In genomic region chr14:111680271-111680670, GRCm38 (mm10) we compare ENCODE assay signal across 9 mouse cellular contexts. TPM values are rescaled to one million over a fixed set of nuclear protein-coding genes. Genes with fewer than 3 reads are reported as not detected.
DNase-seq lines count a peak whose midpoint lies in the region; ATAC-seq and TF ChIP-seq lines count a peak whose summit lies in the region.
"Had no signal": no experiment of that assay in that cellular context is flagged by ENCODE, and none has a peak within 500 bp of the region (broad histone marks: within the 10 kb centered on the region; RNA-seq: fewer than 3 reads in every experiment).

No protein-coding gene starts in this region.

- H3K4me1 ChIP-seq in heart, embryonic 15.5 days (replicated peaks), result peaks cover 24% of the 10 kb centered on the region
- peaks cover 1% of the 10 kb centered on the region; the same call in 1 of the 2 replicates for H3K4me1 ChIP-seq in heart, adult 2 months (ENCODE audit: control insufficient read depth, insufficient read depth, low read length)
- H3K4me1 ChIP-seq in embryonic facial prominence, embryonic 15.5 days, result peaks cover 17% of the 10 kb centered on the region
- H3K4me1 ChIP-seq in limb, embryonic 15.5 days, result peaks cover 23% of the 10 kb centered on the region

- no peak overlapping the region for H3K27ac ChIP-seq in heart, embryonic 15.5 days
- no peak overlapping the region for H3K27ac ChIP-seq in heart, adult 2 months
- no peak overlapping the region for H3K27ac ChIP-seq in embryonic facial prominence, embryonic 15.5 days (replicated peaks)
- no peak overlapping the region for H3K27ac ChIP-seq in limb, embryonic 15.5 days

- TF ChIP-seq CTCF in heart, adult 2 months (IDR thresholded peaks at IDR 0.05), result no peak

- peak overlapping the region; percentile 92; the same call in 1 of the 2 replicates for H3K4me2 ChIP-seq in heart, embryonic 15.5 days
- H3K4me2 ChIP-seq in embryonic facial prominence, embryonic 15.5 days (replicated peaks), result peak overlapping the region; percentile 94; the same call in 1 of the 2 replicates
- H3K4me2 ChIP-seq in limb, embryonic 15.5 days, result no peak overlapping the region

- no peak overlapping the region for H3K9ac ChIP-seq in heart, embryonic 15.5 days
- no peak overlapping the region for H3K9ac ChIP-seq in heart, adult 2 months (ENCODE audit: low read depth, low read length)
- no peak overlapping the region for H3K9ac ChIP-seq in embryonic facial prominence, embryonic 15.5 days
- H3K9ac ChIP-seq in limb, embryonic 15.5 days, result no peak overlapping the region

- no peak for DNase-seq in heart, adult 2 months
- peak; percentile 15 to 25 for DNase-seq in cerebellum, postnatal 14 days
- DNase-seq in frontal cortex, postnatal 14 days (ENCODE audit: low spot score in 2 of 2), result no peak
- DNase-seq in T-cell, adult 2 months (ENCODE audit: low spot score), result no peak
- DNase-seq: kidney, postnatal 4 days had no signal

- no peak for ATAC-seq in heart, embryonic 15.5 days (replicated peaks; ENCODE audit: insufficient number of reproducible peaks, insufficient read depth, low FRiP score, low read depth)
- no peak for ATAC-seq in embryonic facial prominence, embryonic 15.5 days (ENCODE audit: insufficient number of reproducible peaks, low FRiP score, low TSS enrichment, low read depth)
- ATAC-seq in limb, embryonic 15.5 days (ENCODE audit: insufficient number of reproducible peaks, low FRiP score, low TSS enrichment, low read depth), result no peak
- ATAC-seq in frontal cortex, adult (ENCODE audit: low TSS enrichment), result no peak

- H3K79me2 ChIP-seq in heart, adult 2 months (replicated peaks; ENCODE audit: control insufficient read depth, insufficient read depth, low read length), result no peaks in the 10 kb centered on the region

- H3K36me3 ChIP-seq in heart, embryonic 15.5 days, result no peaks in the 10 kb centered on the region
- no peaks in the 10 kb centered on the region for H3K36me3 ChIP-seq in heart, adult 2 months (ENCODE audit: control insufficient read depth, insufficient read depth, low read length)
- H3K36me3 ChIP-seq in embryonic facial prominence, embryonic 15.5 days, result no peaks in the 10 kb centered on the region
- H3K36me3 ChIP-seq in limb, embryonic 15.5 days, result no peaks in the 10 kb centered on the region

- no peak for TF ChIP-seq EP300 in heart, adult 2 months (IDR thresholded peaks at IDR 0.05; ENCODE audit: insufficient read depth, low read depth, low read length)

- H3K27me3 ChIP-seq in heart, embryonic 15.5 days, result peaks cover 30% of the 10 kb centered on the region
- peaks cover 17% of the 10 kb centered on the region for H3K27me3 ChIP-seq in heart, adult 2 months (ENCODE audit: control insufficient read depth, insufficient read depth, low read length)
- peaks cover 31% of the 10 kb centered on the region for H3K27me3 ChIP-seq in embryonic facial prominence, embryonic 15.5 days
- H3K27me3 ChIP-seq in limb, embryonic 15.5 days, result peaks cover 29% of the 10 kb centered on the region

- no peak overlapping the region for H3K4me3 ChIP-seq in heart, embryonic 15.5 days
- H3K4me3 ChIP-seq in heart, adult 2 months, result no peak overlapping the region
- H3K4me3 ChIP-seq in embryonic facial prominence, embryonic 15.5 days (replicated peaks), result no peak overlapping the region
- H3K4me3 ChIP-seq in limb, embryonic 15.5 days, result peak overlapping the region; percentile 51; the same call in 1 of the 2 replicates

- no peaks in the 10 kb centered on the region for H3K9me3 ChIP-seq in heart, embryonic 15.5 days (replicated peaks)
- no peaks in the 10 kb centered on the region for H3K9me3 ChIP-seq in embryonic facial prominence, embryonic 15.5 days (replicated peaks)
- H3K9me3 ChIP-seq in limb, embryonic 15.5 days, result no peaks in the 10 kb centered on the region

- 66% methylated on average over 8 of the region's 8 CpGs for WGBS in heart, embryonic 15.5 days
- WGBS in heart, adult 2 months, result 62% methylated on average over 8 of the region's 8 CpGs
- WGBS in embryonic facial prominence, embryonic 15.5 days, result 72% methylated on average over 8 of the region's 8 CpGs
- 75% methylated on average over 8 of the region's 8 CpGs for WGBS in limb, embryonic 15.5 days

- intact Hi-C loops in heart, adult 2 months (cut with DNase I), result no loop called here

- no peak for TF ChIP-seq POLR2A in heart, adult 2 months (IDR thresholded peaks at IDR 0.05; ENCODE audit: insufficient read depth, low read depth, low read length)

RNA-seq across cellular contexts. Expression of gene Slitrk5, which starts 5.4 kb away (rescaled TPM):
- polyA plus RNA-seq in heart, embryonic 15.5 days (2015; fragmentation: Nextera tagmentation; extraction: Ambion mirVana), result 5.9 and 6.3 TPM in 2 replicates
- not detected for total RNA-seq in heart, adult 2 months (2021)
- 0.12 TPM in 2 replicates for polyA plus RNA-seq in heart, adult 2 months (2012; rRNA removed)
- 3.1 and 3.6 TPM in 2 replicates for polyA plus RNA-seq in embryonic facial prominence, embryonic 15.5 days (2015; fragmentation: Nextera tagmentation; extraction: Ambion mirVana)
- 2.0 TPM in 2 replicates for polyA plus RNA-seq in limb, embryonic 15.5 days (2015; fragmentation: Nextera tagmentation; extraction: Ambion mirVana)

Comparison
In these comparisons a context has a peak if more than half of its experiments do, and no peak if none do; other contexts are left out.
1. DNase-seq: peak in cerebellum, postnatal 14 days (2 of 2); none in heart, adult 2 months (0 of 2), frontal cortex, postnatal 14 days (0 of 2) and T-cell, adult 2 months (single experiment).